Mouse (Mus musculus): ENCODE data around the gene Ttll11.

Gene Ttll11

GRCm38 (mm10) chr2:35912090-35912489 is 67.6 kb downstream of the Ttll11 start:
- in situ Hi-C loops (cut with MboI; ENCODE audit: low pct_unique_long_range_greater_than_20kb in 1 of 2, low sequenced_read_pairs in 2 of 2, unreplicated experiment in 1 of 2), result no loop called here

- in situ Hi-C loops (cut with MboI; ENCODE audit: low pct_unique_long_range_greater_than_20kb in 1 of 2, low sequenced_read_pairs in 2 of 2, unreplicated experiment in 1 of 2), result no loop called here
Observed at GRCm38 (mm10) chr2:35911675-35912074, 68.0 kb downstream of the Ttll11 start.

DNA sequence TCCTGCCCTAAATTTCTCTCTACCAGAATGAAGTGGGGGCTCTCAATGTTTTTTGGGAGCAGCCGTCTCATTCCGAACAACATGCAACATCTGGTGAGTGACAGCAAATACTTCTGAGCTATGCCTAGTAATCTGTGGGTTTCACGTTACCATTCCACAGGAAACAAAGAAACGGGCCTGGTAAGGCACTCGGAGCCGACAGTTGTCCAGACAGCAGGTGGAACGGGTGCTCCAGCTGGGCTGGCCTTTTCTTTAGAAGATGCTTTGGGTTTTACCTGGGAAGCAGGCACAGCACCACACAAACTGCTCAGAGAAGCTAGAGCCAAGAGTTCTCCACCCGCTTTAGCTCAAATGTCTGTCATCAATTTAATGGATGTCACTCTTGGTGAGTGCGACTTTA is 69.0 kb downstream of the Ttll11 start:
- in situ Hi-C loops (cut with MboI; ENCODE audit: low pct_unique_long_range_greater_than_20kb in 1 of 2, low sequenced_read_pairs in 2 of 2, unreplicated experiment in 1 of 2), result no loop called here

GRCm38 (mm10) chr2:35909353-35909752 is 70.4 kb downstream of the Ttll11 start:
- in situ Hi-C loops (cut with MboI; ENCODE audit: low pct_unique_long_range_greater_than_20kb in 1 of 2, low sequenced_read_pairs in 2 of 2, unreplicated experiment in 1 of 2), result loop anchor here (10.0 kb wide), 6 partner anchors 135 to 365 kb away; partner anchors contain the start of gene Dab2ip (in 1 of the 2)

- in situ Hi-C loops (cut with MboI; ENCODE audit: low pct_unique_long_range_greater_than_20kb in 1 of 2, low sequenced_read_pairs in 2 of 2, unreplicated experiment in 1 of 2), result loop anchor here (10.0 kb wide), 6 partner anchors 133 to 363 kb away; partner anchors contain the start of gene Dab2ip (in 1 of the 2)
Observed at GRCm38 (mm10) chr2:35907578-35907977, 72.1 kb downstream of the Ttll11 start.

- in situ Hi-C loops (cut with MboI; ENCODE audit: low pct_unique_long_range_greater_than_20kb in 1 of 2, low sequenced_read_pairs in 2 of 2, unreplicated experiment in 1 of 2), result loop anchor here (10.0 kb wide), 6 partner anchors 131 to 361 kb away; partner anchors contain the start of gene Dab2ip (in 1 of the 2)
Observed at GRCm38 (mm10) chr2:35906174-35906798, 73.4 kb downstream of the Ttll11 start.

DNA sequence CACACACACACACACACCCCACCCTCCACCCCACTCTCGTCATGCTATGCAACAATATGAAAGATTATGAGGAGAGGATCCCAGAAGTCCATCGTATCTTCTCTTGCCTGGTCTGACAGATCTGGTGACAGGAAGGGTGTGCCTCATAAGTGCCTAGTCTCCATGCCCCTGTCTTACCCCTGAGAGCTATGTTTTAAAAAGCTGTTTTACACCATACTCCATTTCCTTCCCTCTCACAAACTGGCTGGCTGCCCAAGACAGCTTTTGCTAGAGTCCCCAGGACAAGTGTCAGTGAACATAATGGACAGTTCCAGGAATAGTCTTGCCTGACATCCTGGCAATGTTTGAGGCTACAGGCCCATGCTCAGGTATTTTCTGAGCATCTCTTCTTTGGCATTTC is 78.9 kb downstream of the Ttll11 start:
- in situ Hi-C loops (cut with MboI; ENCODE audit: low pct_unique_long_range_greater_than_20kb in 1 of 2, low sequenced_read_pairs in 2 of 2, unreplicated experiment in 1 of 2), result loop anchor here (10.0 kb wide), 6 partner anchors 126 to 356 kb away; partner anchors contain the start of gene Dab2ip (in 1 of the 2)

DNA sequence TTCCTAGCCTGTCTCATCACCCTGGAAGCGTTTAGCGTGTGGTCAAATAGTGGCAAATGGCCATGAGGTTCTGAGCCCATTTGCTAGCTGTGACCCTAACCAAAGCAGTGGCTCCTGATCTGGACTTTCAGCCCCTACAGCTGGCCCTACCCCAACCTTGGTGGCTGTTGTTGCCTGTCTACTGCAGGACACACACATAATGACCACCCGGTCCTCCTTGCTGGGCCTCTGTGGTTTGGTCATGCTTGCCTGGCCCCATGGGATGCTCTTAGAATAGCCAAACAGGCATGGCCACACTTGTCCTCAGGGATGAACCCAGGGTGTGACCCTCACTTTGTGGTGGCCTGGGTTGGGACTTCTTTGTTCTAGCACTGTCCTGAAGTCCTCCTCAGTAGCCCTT is 80.0 kb downstream of the Ttll11 start:
- in situ Hi-C loops (cut with MboI; ENCODE audit: low pct_unique_long_range_greater_than_20kb in 1 of 2, low sequenced_read_pairs in 2 of 2, unreplicated experiment in 1 of 2), result loop anchor here (10.0 kb wide), 6 partner anchors 125 to 355 kb away; partner anchors contain the start of gene Dab2ip (in 1 of the 2)

- in situ Hi-C loops (cut with MboI; ENCODE audit: low pct_unique_long_range_greater_than_20kb in 1 of 2, low sequenced_read_pairs in 2 of 2, unreplicated experiment in 1 of 2), result no loop called here
Observed at GRCm38 (mm10) chr2:35899135-35899474, 80.6 kb downstream of the Ttll11 start.

GRCm38 (mm10) chr2:35898425-35899134 is 81.1 kb downstream of the Ttll11 start:
- in situ Hi-C loops (cut with MboI; ENCODE audit: low pct_unique_long_range_greater_than_20kb in 1 of 2, low sequenced_read_pairs in 2 of 2, unreplicated experiment in 1 of 2), result no loop called here

GRCm38 (mm10) chr2:35897125-35897524 is 82.6 kb downstream of the Ttll11 start:
- in situ Hi-C loops (cut with MboI; ENCODE audit: low pct_unique_long_range_greater_than_20kb in 1 of 2, low sequenced_read_pairs in 2 of 2, unreplicated experiment in 1 of 2), result no loop called here

DNA sequence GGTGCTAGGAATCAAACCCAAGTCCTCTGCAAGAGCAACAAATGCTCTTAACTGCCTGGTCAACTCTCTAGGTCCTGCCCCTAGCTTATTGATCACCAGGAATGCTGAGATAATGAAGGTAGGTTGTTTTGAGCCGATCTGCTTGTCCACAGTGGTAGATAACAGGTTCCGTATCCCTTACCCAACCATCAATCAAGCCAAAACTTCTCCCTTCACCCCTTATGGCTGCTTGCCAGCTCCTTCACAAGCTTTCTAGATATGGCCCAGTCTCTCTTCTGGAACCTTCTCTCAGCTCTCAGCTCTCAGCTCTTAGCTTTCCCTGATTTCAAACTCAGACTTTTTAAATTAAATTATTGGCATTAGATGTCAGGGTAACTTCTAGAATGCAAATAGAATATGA is 85.2 kb downstream of the Ttll11 start:
- in situ Hi-C loops (cut with MboI; ENCODE audit: low pct_unique_long_range_greater_than_20kb in 1 of 2, low sequenced_read_pairs in 2 of 2, unreplicated experiment in 1 of 2), result no loop called here

- in situ Hi-C loops (cut with MboI; ENCODE audit: low pct_unique_long_range_greater_than_20kb in 1 of 2, low sequenced_read_pairs in 2 of 2, unreplicated experiment in 1 of 2), result no loop called here
Observed at GRCm38 (mm10) chr2:35890635-35891034, 89.1 kb downstream of the Ttll11 start.

DNA sequence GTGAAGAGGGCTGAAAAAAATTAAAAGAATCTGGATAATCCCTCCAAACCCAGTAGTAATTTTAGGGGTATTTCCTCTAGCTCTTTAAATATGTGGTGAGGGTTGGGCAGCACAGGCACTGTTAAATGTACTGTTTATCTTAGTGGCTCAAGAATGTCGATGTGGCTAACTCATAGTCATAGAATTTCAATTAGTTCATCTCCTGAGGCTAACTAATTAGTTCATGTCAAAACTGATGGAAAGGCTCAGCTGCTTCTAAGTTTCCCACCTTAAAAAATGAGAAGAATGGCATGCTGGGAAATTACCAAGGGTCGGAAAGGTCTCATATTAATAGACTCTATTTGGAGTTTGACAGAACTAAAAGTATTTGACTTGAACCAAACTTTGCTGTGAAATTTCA is 89.9 kb downstream of the Ttll11 start:
- in situ Hi-C loops (cut with MboI; ENCODE audit: low pct_unique_long_range_greater_than_20kb in 1 of 2, low sequenced_read_pairs in 2 of 2, unreplicated experiment in 1 of 2), result no loop called here

- in situ Hi-C loops (cut with MboI; ENCODE audit: low pct_unique_long_range_greater_than_20kb in 1 of 2, low sequenced_read_pairs in 2 of 2, unreplicated experiment in 1 of 2), result no loop called here
Observed at GRCm38 (mm10) chr2:35884296-35884695, 95.4 kb downstream of the Ttll11 start.

- in situ Hi-C loops (cut with MboI; ENCODE audit: low pct_unique_long_range_greater_than_20kb in 1 of 2, low sequenced_read_pairs in 2 of 2, unreplicated experiment in 1 of 2), result no loop called here
Observed at GRCm38 (mm10) chr2:35882336-35882987, 97.3 kb downstream of the Ttll11 start.

DNA sequence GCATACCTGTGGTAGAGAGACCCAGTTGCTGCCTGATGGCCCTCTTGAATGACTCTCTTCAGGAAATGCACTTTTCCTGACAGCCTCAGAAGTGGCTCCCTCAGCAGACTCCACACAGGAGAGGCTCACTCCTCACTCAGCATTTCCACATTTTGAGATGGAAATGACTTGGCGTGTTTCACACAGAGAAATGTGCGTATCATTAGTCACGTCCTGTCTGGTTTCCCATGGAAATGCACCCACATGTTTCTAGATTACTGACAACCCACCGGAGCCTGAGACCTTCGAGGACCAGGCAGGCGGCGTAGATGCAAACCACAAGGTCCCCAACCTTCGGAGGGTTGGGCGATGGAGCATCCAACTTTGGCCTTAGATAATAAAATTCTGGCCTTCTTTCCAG is 97.8 kb downstream of the Ttll11 start:
- in situ Hi-C loops (cut with MboI; ENCODE audit: low pct_unique_long_range_greater_than_20kb in 1 of 2, low sequenced_read_pairs in 2 of 2, unreplicated experiment in 1 of 2), result no loop called here

DNA sequence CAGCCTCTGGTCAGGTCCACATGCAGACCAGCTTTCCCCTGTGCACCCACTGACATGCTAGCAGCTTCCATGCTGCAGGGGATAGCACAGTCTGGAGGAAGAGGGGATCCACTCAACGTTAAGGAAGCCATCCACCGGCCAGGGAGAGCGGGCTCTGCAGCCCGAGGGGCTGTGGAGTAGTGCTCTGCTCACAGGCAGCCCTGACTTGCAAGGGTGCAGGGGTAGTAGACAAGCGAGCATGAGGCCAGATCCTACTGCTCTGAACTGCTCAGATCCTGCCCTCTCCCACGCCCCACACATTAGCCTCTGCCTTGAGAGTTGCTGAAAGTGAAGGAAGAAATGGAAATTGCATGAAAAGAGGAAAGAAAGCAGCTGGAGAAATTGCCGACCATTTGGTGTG is 99.4 kb downstream of the Ttll11 start:
- in situ Hi-C loops (cut with MboI; ENCODE audit: low pct_unique_long_range_greater_than_20kb in 1 of 2, low sequenced_read_pairs in 2 of 2, unreplicated experiment in 1 of 2), result no loop called here

DNA sequence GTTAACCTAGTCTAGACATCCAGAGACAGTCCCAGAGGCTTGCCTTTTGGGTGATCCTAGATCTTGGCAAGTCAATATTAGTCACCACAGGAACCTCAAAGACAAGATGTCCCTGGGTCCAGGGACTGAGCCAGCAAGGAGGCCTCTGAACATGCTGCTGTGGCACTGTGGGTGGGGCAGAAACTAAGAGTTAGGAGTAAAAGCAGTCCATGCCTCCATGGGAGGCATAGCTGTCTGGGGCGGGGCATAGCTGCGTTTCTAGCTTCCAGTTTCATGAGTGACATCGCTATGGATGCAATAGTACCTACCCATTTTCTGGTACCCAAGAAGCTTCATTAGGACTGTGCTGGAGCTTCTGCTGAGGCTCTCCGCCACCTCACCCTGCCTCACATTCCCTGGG is 99.8 kb downstream of the Ttll11 start:
- in situ Hi-C loops (cut with MboI; ENCODE audit: low pct_unique_long_range_greater_than_20kb in 1 of 2, low sequenced_read_pairs in 2 of 2, unreplicated experiment in 1 of 2), result no loop called here
